Mouse (Mus musculus) liver, embryonic 12.5 days (tissue): ENCODE data around the gene Gm12253. TPM values are rescaled to one million over a fixed set of nuclear protein-coding genes. Genes with fewer than 3 reads are reported as not detected.

Experiments
- polyA plus RNA-seq: library from polyadenylated mRNA; unstranded; fragments of >200 nt; fragmentation: Nextera tagmentation; extraction: Ambion mirVana; gene quantifications from 2 replicates; pipeline ENCODE4 v1.2.1, GENCODE M21; 2016

Gene Gm12253
- polyA plus RNA-seq, 1 experiment from 2014 or later = not detected

Other genes with a start within 250 kb of the Gm12253 start
- 6.3 and 6.4 TPM in 2 replicates for gene Igtp, start 233.0 kb upstream of the Gm12253 start, polyA plus RNA-seq
- gene Irgm2, start 232.9 kb upstream of the Gm12253 start, polyA plus RNA-seq = 2.9 and 3.0 TPM in 2 replicates
- 0.14 and 0.43 TPM in 2 replicates for gene 4930438A08Rik, start 157.8 kb upstream of the Gm12253 start, polyA plus RNA-seq
- gene Zfp692, start 125.5 kb upstream of the Gm12253 start, polyA plus RNA-seq = 18.2 and 18.5 TPM in 2 replicates
- 50.1 and 50.4 TPM in 2 replicates for gene Zfp672, start 102.2 kb upstream of the Gm12253 start, polyA plus RNA-seq
- gene Sh3bp5l, start 101.8 kb upstream of the Gm12253 start, polyA plus RNA-seq = 19.8 and 19.9 TPM in 2 replicates
- 0.19 TPM in 1 of 2 replicates, not detected in the other for gene Lypd8, start 53.5 kb upstream of the Gm12253 start, polyA plus RNA-seq
- not detected in 2 replicates for gene 1810065E05Rik, start 11.4 kb upstream of the Gm12253 start, polyA plus RNA-seq
- not detected in 2 replicates for gene Lypd9, start 20.4 kb downstream of the Gm12253 start, polyA plus RNA-seq
- gene Olfr30, start 29.7 kb downstream of the Gm12253 start, polyA plus RNA-seq = not detected in 2 replicates
- not detected in 2 replicates for gene Olfr332, start 60.0 kb downstream of the Gm12253 start, polyA plus RNA-seq
- not detected in 2 replicates for gene Olfr331, start 70.0 kb downstream of the Gm12253 start, polyA plus RNA-seq
- gene Olfr330, start 102.3 kb downstream of the Gm12253 start, polyA plus RNA-seq = not detected in 2 replicates
- gene Olfr329-ps, start 113.9 kb downstream of the Gm12253 start, polyA plus RNA-seq = not detected in 2 replicates
- gene Olfr328, start 123.1 kb downstream of the Gm12253 start, polyA plus RNA-seq = not detected in 2 replicates
- gene Olfr224, start 138.0 kb downstream of the Gm12253 start, polyA plus RNA-seq = not detected in 2 replicates
- gene Olfr325, start 145.2 kb downstream of the Gm12253 start, polyA plus RNA-seq = not detected in 2 replicates
- not detected in 2 replicates for gene Olfr324, start 162.6 kb downstream of the Gm12253 start, polyA plus RNA-seq
- not detected in 2 replicates for gene 2210407C18Rik, start 183.5 kb downstream of the Gm12253 start, polyA plus RNA-seq
- not detected in 2 replicates for gene Olfr323, start 197.9 kb downstream of the Gm12253 start, polyA plus RNA-seq
- gene Trim58, start 207.9 kb downstream of the Gm12253 start, polyA plus RNA-seq = 9.2 and 10.1 TPM in 2 replicates
- not detected in 2 replicates for gene Olfr322, start 226.2 kb downstream of the Gm12253 start, polyA plus RNA-seq
- gene Olfr320, start 248.5 kb downstream of the Gm12253 start, polyA plus RNA-seq = not detected in 2 replicates